Mouse (Mus musculus): ENCODE data around the gene Lrriq4.

Gene Lrriq4

GRCm38 (mm10) chr3:30644207-30644606 lies at the start of gene Lrriq4:
TSS of gene Lrriq4 (plus strand) at chr3:30644507.
- DNase-seq, result no peak

- DNase-seq, result peak; percentile 70
Observed at GRCm38 (mm10) chr3:30595111-30595832, 49.0 kb upstream of the Lrriq4 start.

GRCm38 (mm10) chr3:30597271-30597670 lies 47.0 kb upstream of the Lrriq4 start:
- no peak for DNase-seq

- DNase-seq, result peak; percentile 82
Observed at GRCm38 (mm10) chr3:30599711-30600545, 44.4 kb upstream of the Lrriq4 start, which contains the start of gene Actrt3. TSS of gene Actrt3 (minus strand) at chr3:30599939.

- DNase-seq, result peak; percentile 77
Observed at GRCm38 (mm10) chr3:30600717-30601116, 43.6 kb upstream of the Lrriq4 start.

- peak; percentile 88 for DNase-seq
Observed at GRCm38 (mm10) chr3:30601175-30601574, 43.1 kb upstream of the Lrriq4 start.

- no peak for DNase-seq
Observed at GRCm38 (mm10) chr3:30601610-30602064, 42.7 kb upstream of the Lrriq4 start.

- DNase-seq, result peak; percentile 98
Observed at GRCm38 (mm10) chr3:30602065-30602739, 42.1 kb upstream of the Lrriq4 start, which contains the start of gene Mynn. TSS of gene Mynn (plus strand) at chr3:30602065.

- no peak for DNase-seq
Observed at GRCm38 (mm10) chr3:30602740-30603098, 41.6 kb upstream of the Lrriq4 start.

GRCm38 (mm10) chr3:30603256-30603655 lies 41.1 kb upstream of the Lrriq4 start:
- DNase-seq, result no peak

- DNase-seq, result no peak
Observed at GRCm38 (mm10) chr3:30608999-30609398, 35.3 kb upstream of the Lrriq4 start.

- no peak for DNase-seq
Observed at GRCm38 (mm10) chr3:30610930-30611329, 33.4 kb upstream of the Lrriq4 start.

- no peak for DNase-seq
Observed at GRCm38 (mm10) chr3:30620132-30620531, 24.2 kb upstream of the Lrriq4 start.

- DNase-seq, result no peak
Observed at GRCm38 (mm10) chr3:30633681-30634080, 10.6 kb upstream of the Lrriq4 start.

GRCm38 (mm10) chr3:30635629-30636028 lies 8.7 kb upstream of the Lrriq4 start:
- no peak for DNase-seq

- no peak for DNase-seq
Observed at GRCm38 (mm10) chr3:30646761-30647160, 2.5 kb downstream of the Lrriq4 start.

- DNase-seq, result no peak
Observed at GRCm38 (mm10) chr3:30647440-30648090, 3.3 kb downstream of the Lrriq4 start, which contains the start of gene Lrrc34. TSS of gene Lrrc34 (minus strand) at chr3:30647869.

- DNase-seq, result no peak
Observed at GRCm38 (mm10) chr3:30648466-30648865, 4.2 kb downstream of the Lrriq4 start.

- DNase-seq, result no peak
Observed at GRCm38 (mm10) chr3:30650062-30650841, 5.9 kb downstream of the Lrriq4 start.

- no peak for DNase-seq
Observed at GRCm38 (mm10) chr3:30655937-30656336, 11.6 kb downstream of the Lrriq4 start.

GRCm38 (mm10) chr3:30658486-30658885 lies 14.2 kb downstream of the Lrriq4 start:
- DNase-seq, result no peak

- DNase-seq, result no peak
Observed at GRCm38 (mm10) chr3:30683190-30683589, 38.9 kb downstream of the Lrriq4 start.

All from cerebellum, adult 9-11 months (tissue).